Mouse (Mus musculus) MEL (cell line): ENCODE measurements around the gene Miga1.
A peak's percentile ranks its signal among the peaks of the same experiment; 100 is the strongest.

Source experiments
- CHD1 ChIP-seq: IDR thresholded peaks from 2 replicates; pipeline ENCODE4 v1.6.1; 2012; ENCODE audit warnings: low read depth, mild to moderate bottlenecking, inconsistent platforms, low read length, improper control_type of control experiment
- CTCF ChIP-seq, 3 experiments: IDR thresholded peaks in 2 of 3; conservative IDR thresholded peaks in 1 of 3; 2 replicates each; pipeline ENCODE4 v1.5.1; 2011 to 2012; ENCODE audit warnings: low read length in 3 of 3, low read depth in 2 of 3, mild to moderate bottlenecking in 2 of 3, improper control_type of control experiment in 1 of 3, inconsistent platforms in 1 of 3, mixed read lengths in 1 of 3, moderate library complexity in 1 of 3; ENCODE audit not compliant: control insufficient read depth in 1 of 3, insufficient read depth in 1 of 3, poor library complexity in 1 of 3, severe bottlenecking in 1 of 3
- E2F4 ChIP-seq: IDR thresholded peaks from 2 replicates; pipeline ENCODE4 v1.6.1; 2011; ENCODE audit warnings: low read depth, low read length, improper control_type of control experiment, borderline replicate concordance
- EP300 ChIP-seq, 2 experiments: IDR thresholded peaks; 2 replicates each; pipeline ENCODE4 v1.6.1; 2011; ENCODE audit warnings: improper control_type of control experiment in 2 of 2, low read length in 2 of 2, low read depth in 1 of 2, mild to moderate bottlenecking in 1 of 2
- POLR2A ChIP-seq, 2 experiments: IDR thresholded peaks; 2 replicates each; pipeline ENCODE4 v1.6.1; 2011 to 2012; ENCODE audit warnings: low read length in 2 of 2, mild to moderate bottlenecking in 2 of 2, control low read depth in 1 of 2, improper control_type of control experiment in 1 of 2, low read depth in 1 of 2, moderate library complexity in 1 of 2; ENCODE audit not compliant: control insufficient read depth in 1 of 2, insufficient read depth in 1 of 2, poor library complexity in 1 of 2
- POLR2AphosphoS2 ChIP-seq: IDR thresholded peaks from 2 replicates; pipeline ENCODE4 v1.6.1; 2011; ENCODE audit warnings: low read length, improper control_type of control experiment
- POLR2AphosphoS5 ChIP-seq: IDR thresholded peaks from 2 replicates; pipeline ENCODE4 v1.6.1; 2012; ENCODE audit warnings: low read depth, borderline replicate concordance, mild to moderate bottlenecking, inconsistent platforms, low read length, moderate library complexity, mixed read lengths
- TAL1 ChIP-seq: IDR thresholded peaks from 2 replicates; pipeline ENCODE4 v1.6.1; 2012; ENCODE audit warnings: mild to moderate bottlenecking, inconsistent platforms, low read length, moderate library complexity, mixed read lengths
- UBTF ChIP-seq: IDR thresholded peaks from 2 replicates; pipeline ENCODE4 v1.6.1; 2012; ENCODE audit warnings: low read depth, mild to moderate bottlenecking, inconsistent platforms, low read length, improper control_type of control experiment, moderate library complexity, borderline replicate concordance; ENCODE audit not compliant: insufficient read depth
- ZMIZ1 ChIP-seq: IDR thresholded peaks from 2 replicates; pipeline ENCODE4 v1.6.1; 2012; ENCODE audit warnings: low read depth, mild to moderate bottlenecking, inconsistent platforms, low read length, improper control_type of control experiment, moderate library complexity

DNA sequence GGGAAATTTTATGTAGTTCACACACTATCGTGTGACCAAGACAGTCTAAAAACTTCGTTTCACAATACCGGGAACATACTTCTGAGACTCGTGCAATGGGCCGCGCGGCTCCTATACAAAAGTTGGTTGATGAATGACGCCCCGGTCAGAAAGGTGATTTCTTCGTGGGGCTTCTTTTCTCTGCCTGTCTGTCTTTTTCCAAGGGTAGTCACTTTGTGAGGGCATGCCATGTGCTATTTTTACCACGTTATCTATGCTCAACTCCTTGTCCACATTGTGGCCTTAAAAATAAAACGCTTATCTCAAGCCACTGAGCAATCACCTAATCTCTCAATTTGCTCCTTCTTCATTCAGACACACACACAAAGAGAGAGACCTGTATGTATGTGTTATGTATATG lies 75.4 kb downstream of the Miga1 start:
- TF ChIP-seq CTCF (IDR thresholded peaks at IDR 0.05 in 2 of 3, conservative IDR thresholded peaks at IDR 0.05 in 1 of 3; ENCODE audit: control insufficient read depth in 1 of 3, insufficient read depth in 1 of 3, low read depth in 2 of 3, low read length in 3 of 3, poor library complexity in 1 of 3, severe bottlenecking in 1 of 3) (no peak), TAL1 (no peak), CHD1 (no peak), ZMIZ1 (no peak), E2F4 (no peak), POLR2A (IDR thresholded peaks at IDR 0.05; ENCODE audit: control insufficient read depth in 1 of 2, insufficient read depth in 1 of 2, low read depth in 1 of 2, low read length in 2 of 2, poor library complexity in 1 of 2) (no peak), POLR2AphosphoS2 (no peak), EP300 (IDR thresholded peaks at IDR 0.05; ENCODE audit: low read depth in 1 of 2, low read length in 2 of 2) (0 out of 4 replicates have a peak, but pooled peaks have one; percentile 7 to 10), UBTF (no peak), POLR2AphosphoS5 (no peak)
